Mouse (Mus musculus) testis, adult 2 months (tissue): ENCODE data around the gene Tnfrsf13c. TPM values are rescaled to one million over a fixed set of nuclear protein-coding genes. Genes with fewer than 3 reads are reported as not detected.

ENCODE experiments used
- H3K27ac ChIP-seq: fragments of 200-500 bp; 2 replicates; pipeline ENCODE4 v1.5.1; 2012; ENCODE audit warnings: low read depth, low read length; ENCODE audit not compliant: control insufficient read depth, insufficient read depth
- H3K27me3 ChIP-seq: fragments of 200-500 bp; 2 replicates; pipeline ENCODE4 v1.6.1; 2012; ENCODE audit warnings: mild to moderate bottlenecking, low read length, moderate library complexity; ENCODE audit not compliant: control insufficient read depth, insufficient read depth
- H3K36me3 ChIP-seq: fragments of 200-500 bp; 2 replicates; pipeline ENCODE4 v1.6.1; 2012; ENCODE audit warnings: mild to moderate bottlenecking, low read length; ENCODE audit not compliant: control insufficient read depth, insufficient read depth
- H3K4me1 ChIP-seq: fragments of 200-500 bp; 2 replicates; pipeline ENCODE4 v1.6.1; 2012; ENCODE audit warnings: low read length; ENCODE audit not compliant: control insufficient read depth, insufficient read depth
- H3K4me3 ChIP-seq: fragments of 200-500 bp; 2 replicates; pipeline ENCODE4 v1.5.1; 2012; ENCODE audit warnings: low read depth, mild to moderate bottlenecking, low read length, moderate library complexity, mixed read lengths; ENCODE audit not compliant: control insufficient read depth
- CTCF ChIP-seq: fragments of 200-500 bp; IDR thresholded peaks from 2 replicates; pipeline ENCODE4 v1.5.1; 2012; ENCODE audit warnings: low read depth, mild to moderate bottlenecking, inconsistent platforms, low read length, moderate library complexity; ENCODE audit not compliant: control insufficient read depth, insufficient read depth, insufficient replicate concordance
- POLR2A ChIP-seq: fragments of 200-500 bp; IDR thresholded peaks from 2 replicates; pipeline ENCODE4 v1.6.1; 2012; ENCODE audit warnings: low read depth, mild to moderate bottlenecking, inconsistent platforms, low read length, moderate library complexity; ENCODE audit not compliant: control insufficient read depth
- polyA plus RNA-seq: library from polyadenylated mRNA; depleted of rRNA; stranded (reverse); fragments of >200 nt; gene quantifications from 2 replicates; pipeline ENCODE4 v1.2.3, GENCODE M21; 2012

Gene Tnfrsf13c
- polyA plus RNA-seq, 1 experiment: 7.2 TPM

- H3K36me3 ChIP-seq: no peaks in the 10 kb centered on the region; the same call in 1 of the 2 replicates
- TF ChIP-seq POLR2A: no peak
- TF ChIP-seq CTCF: no peak
- no peak overlapping the region for H3K4me3 ChIP-seq
- no peak overlapping the region for H3K27ac ChIP-seq
- no peaks in the 10 kb centered on the region for H3K27me3 ChIP-seq
- H3K4me1 ChIP-seq: no peaks in the 10 kb centered on the region
These were observed 37.2 kb downstream of the Tnfrsf13c start for GRCm38 (mm10) chr15:82186931-82187330.

- TF ChIP-seq POLR2A (no peak), CTCF (no peak)
- Histone ChIP-seq H3K4me3 (no peak overlapping the region), H3K36me3 (no peaks in the 10 kb centered on the region; the same call in 1 of the 2 replicates), H3K27me3 (no peaks in the 10 kb centered on the region), H3K4me1 (no peaks in the 10 kb centered on the region), H3K27ac (no peak overlapping the region)
These were observed 38.0 kb downstream of the Tnfrsf13c start for GRCm38 (mm10) chr15:82186131-82186530.

GRCm38 (mm10) chr15:82185062-82185783 lies 38.9 kb downstream of the Tnfrsf13c start:
- Histone ChIP-seq H3K4me3 (no peak overlapping the region), H3K36me3 (no peaks in the 10 kb centered on the region; the same call in 1 of the 2 replicates), H3K4me1 (no peaks in the 10 kb centered on the region), H3K27me3 (no peaks in the 10 kb centered on the region), H3K27ac (no peak overlapping the region)
- TF ChIP-seq POLR2A (no peak), CTCF (no peak)

GRCm38 (mm10) chr15:82184656-82185055 lies 39.5 kb downstream of the Tnfrsf13c start:
- Histone ChIP-seq H3K4me1 (no peaks in the 10 kb centered on the region), H3K27ac (no peak overlapping the region)
- no peak for TF ChIP-seq POLR2A
- TF ChIP-seq CTCF: no peak

GRCm38 (mm10) chr15:82184183-82184582 lies 40.0 kb downstream of the Tnfrsf13c start:
- TF ChIP-seq POLR2A: no peak
- TF ChIP-seq CTCF: no peak

More at GRCm38 (mm10) chr15:82184656-82185055, 39.5 kb downstream of the Tnfrsf13c start:
- Histone ChIP-seq H3K4me3 (no peak overlapping the region), H3K36me3 (no peaks in the 10 kb centered on the region; the same call in 1 of the 2 replicates), H3K27me3 (no peaks in the 10 kb centered on the region)

GRCm38 (mm10) chr15:82183596-82183995 lies 40.6 kb downstream of the Tnfrsf13c start:
- Histone ChIP-seq H3K36me3 (no peaks in the 10 kb centered on the region; the same call in 1 of the 2 replicates), H3K4me3 (no peak overlapping the region), H3K27ac (no peak overlapping the region), H3K27me3 (no peaks in the 10 kb centered on the region), H3K4me1 (no peaks in the 10 kb centered on the region)
- TF ChIP-seq POLR2A (no peak), CTCF (no peak)

More at GRCm38 (mm10) chr15:82184183-82184582, 40.0 kb downstream of the Tnfrsf13c start:
- no peaks in the 10 kb centered on the region for H3K4me1 ChIP-seq
- no peaks in the 10 kb centered on the region; the same call in 1 of the 2 replicates for H3K36me3 ChIP-seq
- H3K4me3 ChIP-seq: no peak overlapping the region
- H3K27ac ChIP-seq: no peak overlapping the region
- no peaks in the 10 kb centered on the region for H3K27me3 ChIP-seq

- Histone ChIP-seq H3K4me3 (no peak overlapping the region), H3K36me3 (no peaks in the 10 kb centered on the region; the same call in 1 of the 2 replicates), H3K27me3 (no peaks in the 10 kb centered on the region), H3K4me1 (no peaks in the 10 kb centered on the region), H3K27ac (no peak overlapping the region)
- TF ChIP-seq POLR2A (no peak), CTCF (peak; percentile 63; the same call in 1 of the 2 replicates)
These were observed 41.9 kb downstream of the Tnfrsf13c start for GRCm38 (mm10) chr15:82182311-82182710.
